Mouse (Mus musculus) stomach, embryonic 16.5 days (tissue): ENCODE results near the gene Nell1. TPM values are rescaled to one million over a fixed set of nuclear protein-coding genes. Genes with fewer than 3 reads are reported as not detected.

Experiments used
- ATAC-seq: fragments of 200-750 bp; cut with Nextera tagmentation; 2 replicates; pipeline ENCODE4 v1.8.0; 2017; ENCODE audit warnings: moderate number of reproducible peaks, moderate TSS enrichment; ENCODE audit not compliant: insufficient read depth, low FRiP score
- H3K27ac ChIP-seq: fragments of 300-500 bp; sonication (generic); 2 replicates; pipeline ENCODE4 v1.5.1; 2014; ENCODE audit warnings: low read length
- H3K27me3 ChIP-seq: fragments of 300-500 bp; sonication (generic); 2 replicates; pipeline ENCODE4 v1.6.1; 2014; ENCODE audit warnings: low read length, control low read depth, mixed read lengths; ENCODE audit not compliant: control insufficient read depth, insufficient read depth
- H3K36me3 ChIP-seq: fragments of 300-500 bp; sonication (generic); 2 replicates; pipeline ENCODE4 v1.6.1; 2014; ENCODE audit warnings: low read length; ENCODE audit not compliant: control insufficient read depth, insufficient read depth
- H3K4me1 ChIP-seq: fragments of 300-500 bp; sonication (generic); 2 replicates; pipeline ENCODE4 v1.6.1; 2014; ENCODE audit warnings: low read length, control low read depth, mixed read lengths; ENCODE audit not compliant: control insufficient read depth, insufficient read depth
- H3K4me2 ChIP-seq: fragments of 300-500 bp; sonication (generic); 2 replicates; pipeline ENCODE4 v1.6.1; 2014; ENCODE audit warnings: low read depth, low read length, mixed read lengths
- H3K4me3 ChIP-seq: fragments of 300-500 bp; sonication (generic); replicated peaks from 2 replicates; pipeline ENCODE4 v1.5.1; 2014; ENCODE audit warnings: mild to moderate bottlenecking, low read length
- H3K9ac ChIP-seq: fragments of 300-500 bp; sonication (generic); 2 replicates; pipeline ENCODE4 v1.6.1; 2014; ENCODE audit warnings: low read length
- H3K9me3 ChIP-seq: fragments of 300-500 bp; sonication (generic); replicated peaks from 2 replicates; pipeline ENCODE4 v1.6.1; 2016; ENCODE audit warnings: low read length, control low read depth; ENCODE audit not compliant: control insufficient read depth
- WGBS: fragments of 180-500 bp; shearing (Covaris S2); extraction: QIAGEN DNeasy Blood & Tissue Kit; methylation state at CpG from one replicate; pipeline ENCODE4 v1.1.7; 2014; 5-methylcytosine and 5-hydroxymethylcytosine counted together
- polyA plus RNA-seq: library from polyadenylated mRNA; unstranded; fragments of >200 nt; fragmentation: Nextera tagmentation; extraction: Ambion mirVana; gene quantifications from 2 replicates; pipeline ENCODE4 v1.2.1, GENCODE M21; 2015

Gene Nell1
- polyA plus RNA-seq, 1 experiment from 2014 or later, result 4.6 TPM

- ATAC-seq, result peak; percentile 93
Observed at GRCm38 (mm10) chr7:50205268-50205667, 230.6 kb downstream of the Nell1 start.

GRCm38 (mm10) chr7:50210678-50211251 is 236.1 kb downstream of the Nell1 start:
- ATAC-seq, result peak; percentile 69; the same call in 1 of the 2 replicates
- H3K27ac ChIP-seq, result no peak overlapping the region
- H3K9me3 ChIP-seq, result peaks cover 6% of the 10 kb centered on the region; the same call in 1 of the 2 replicates
- no peaks in the 10 kb centered on the region for H3K4me1 ChIP-seq
- 22% methylated on average over 6 of the region's 6 CpGs for whole genome bisulfite sequencing
- H3K36me3 ChIP-seq, result no peaks in the 10 kb centered on the region
- no peak overlapping the region for H3K4me3 ChIP-seq
- no peaks in the 10 kb centered on the region for H3K27me3 ChIP-seq
- H3K9ac ChIP-seq, result no peak overlapping the region
- H3K4me2 ChIP-seq, result no peak overlapping the region

More at GRCm38 (mm10) chr7:50205268-50205667, 230.6 kb downstream of the Nell1 start:
- H3K4me3 ChIP-seq, result no peak overlapping the region
- no peaks in the 10 kb centered on the region for H3K9me3 ChIP-seq
- WGBS, result 19% methylated on average over 2 of the region's 2 CpGs
- H3K27me3 ChIP-seq, result no peaks in the 10 kb centered on the region
- peak overlapping the region; percentile 34 for H3K27ac ChIP-seq
- no peak overlapping the region for H3K9ac ChIP-seq
- 0 out of 2 replicates have a peak overlapping the region, but pooled peaks have one; percentile 5 for H3K4me2 ChIP-seq
- H3K4me1 ChIP-seq, result peaks cover 4% of the 10 kb centered on the region; the same call in 1 of the 2 replicates
- H3K36me3 ChIP-seq, result no peaks in the 10 kb centered on the region

GRCm38 (mm10) chr7:50221849-50222248 is 247.2 kb downstream of the Nell1 start:
- no peaks in the 10 kb centered on the region for H3K4me1 ChIP-seq
- no peak overlapping the region for H3K27ac ChIP-seq
- H3K4me2 ChIP-seq, result no peak overlapping the region
- ATAC-seq, result no peak
- no peaks in the 10 kb centered on the region for H3K27me3 ChIP-seq
- H3K9me3 ChIP-seq, result no peaks in the 10 kb centered on the region
- no peak overlapping the region for H3K4me3 ChIP-seq
- H3K9ac ChIP-seq, result no peak overlapping the region
- no peaks in the 10 kb centered on the region for H3K36me3 ChIP-seq

- H3K27me3 ChIP-seq, result no peaks in the 10 kb centered on the region
- no peak overlapping the region for H3K9ac ChIP-seq
- no peak overlapping the region for H3K4me2 ChIP-seq
- no peaks in the 10 kb centered on the region for H3K36me3 ChIP-seq
- 61% methylated on average over 2 of the region's 2 CpGs for WGBS
- no peaks in the 10 kb centered on the region for H3K4me1 ChIP-seq
- no peak overlapping the region for H3K4me3 ChIP-seq
- ATAC-seq, result no peak
- H3K27ac ChIP-seq, result no peak overlapping the region
- H3K9me3 ChIP-seq, result no peaks in the 10 kb centered on the region
Observed at GRCm38 (mm10) chr7:50226621-50227020, 252.0 kb downstream of the Nell1 start.

GRCm38 (mm10) chr7:50228273-50228672 is 253.6 kb downstream of the Nell1 start:
- no peak for ATAC-seq

GRCm38 (mm10) chr7:50241213-50241612 is 266.5 kb downstream of the Nell1 start:
- Histone ChIP-seq H3K9me3 (no peaks in the 10 kb centered on the region), H3K36me3 (no peaks in the 10 kb centered on the region), H3K9ac (no peak overlapping the region), H3K27ac (no peak overlapping the region), H3K4me1 (no peaks in the 10 kb centered on the region), H3K27me3 (no peaks in the 10 kb centered on the region), H3K4me2 (no peak overlapping the region), H3K4me3 (no peak overlapping the region)
- WGBS, result 87% methylated on average over 4 of the region's 4 CpGs
- ATAC-seq, result no peak

More at GRCm38 (mm10) chr7:50228273-50228672, 253.6 kb downstream of the Nell1 start:
- H3K9ac ChIP-seq, result no peak overlapping the region
- H3K9me3 ChIP-seq, result no peaks in the 10 kb centered on the region
- no peaks in the 10 kb centered on the region for H3K36me3 ChIP-seq
- no peak overlapping the region for H3K4me3 ChIP-seq
- H3K4me1 ChIP-seq, result no peaks in the 10 kb centered on the region
- 78% methylated on average over 4 of the region's 4 CpGs for WGBS
- H3K4me2 ChIP-seq, result no peak overlapping the region
- H3K27ac ChIP-seq, result no peak overlapping the region
- no peaks in the 10 kb centered on the region for H3K27me3 ChIP-seq

GRCm38 (mm10) chr7:50241634-50242273 is 267.1 kb downstream of the Nell1 start:
- Histone ChIP-seq H3K27ac (no peak overlapping the region), H3K4me1 (no peaks in the 10 kb centered on the region), H3K4me3 (no peak overlapping the region), H3K9me3 (no peaks in the 10 kb centered on the region), H3K4me2 (no peak overlapping the region), H3K9ac (no peak overlapping the region), H3K36me3 (no peaks in the 10 kb centered on the region), H3K27me3 (no peaks in the 10 kb centered on the region)
- ATAC-seq, result no peak
- 38% methylated on average over 5 of the region's 5 CpGs for WGBS

- no peak overlapping the region for H3K4me3 ChIP-seq
- no peaks in the 10 kb centered on the region for H3K36me3 ChIP-seq
- no peak overlapping the region for H3K27ac ChIP-seq
- no peaks in the 10 kb centered on the region for H3K27me3 ChIP-seq
- ATAC-seq, result no peak
- 0 out of 2 replicates have a peak, but pooled peaks cover 3% of the 10 kb centered on the region for H3K4me1 ChIP-seq
- 78% methylated on average over 3 of the region's 3 CpGs for WGBS
- H3K9me3 ChIP-seq, result no peaks in the 10 kb centered on the region
- no peak overlapping the region for H3K4me2 ChIP-seq
- no peak overlapping the region for H3K9ac ChIP-seq
Observed at GRCm38 (mm10) chr7:50253166-50253565, 278.5 kb downstream of the Nell1 start.

- Histone ChIP-seq H3K27me3 (no peaks in the 10 kb centered on the region), H3K36me3 (no peaks in the 10 kb centered on the region), H3K9me3 (no peaks in the 10 kb centered on the region), H3K4me2 (no peak overlapping the region), H3K9ac (no peak overlapping the region), H3K27ac (no peak overlapping the region), H3K4me1 (no peaks in the 10 kb centered on the region), H3K4me3 (no peak overlapping the region)
- WGBS, result 78% methylated on average over 3 of the region's 3 CpGs
- ATAC-seq, result no peak
Observed at GRCm38 (mm10) chr7:50260016-50260415, 285.4 kb downstream of the Nell1 start.
